Mouse (Mus musculus) CH12.LX (cell line): ENCODE results near the gene Ablim1. TPM values are rescaled to one million over a fixed set of nuclear protein-coding genes. Genes with fewer than 3 reads are reported as not detected.

Experiments
- DNase-seq: peaks from one replicate; pipeline ENCODE4 v3.0.0-alpha.2; 2013; ENCODE audit errors: extremely low read depth
- H3K27ac ChIP-seq: 2 replicates; pipeline ENCODE4 v1.5.1; 2012; ENCODE audit warnings: low read depth, mild to moderate bottlenecking, control low read depth, moderate library complexity; ENCODE audit not compliant: insufficient read depth
- H3K27me3 ChIP-seq: replicated peaks from 2 replicates; pipeline ENCODE3; 2012; ENCODE audit warnings: inconsistent platforms
- H3K36me3 ChIP-seq, 2 experiments: replicated peaks in 1 of 2; 2 replicates each; pipeline versions ENCODE3 to v1.6.1; 2012; ENCODE audit warnings: inconsistent platforms in 1 of 2, low read length in 1 of 2, mild to moderate bottlenecking in 1 of 2, mixed read lengths in 1 of 2, moderate library complexity in 1 of 2; ENCODE audit not compliant: control insufficient read depth in 1 of 2, insufficient read depth in 1 of 2
- H3K4me1 ChIP-seq, 2 experiments: 2 replicates each; pipeline ENCODE4 v1.6.1; 2012; ENCODE audit warnings: inconsistent platforms in 1 of 2, moderate library complexity in 1 of 2; ENCODE audit not compliant: insufficient read depth in 2 of 2, control insufficient read depth in 1 of 2
- H3K4me2 ChIP-seq: 2 replicates; pipeline ENCODE4 v1.6.1; 2012; ENCODE audit warnings: low read depth, mild to moderate bottlenecking, control low read depth; ENCODE audit not compliant: poor library complexity, insufficient read depth, severe bottlenecking
- H3K4me3 ChIP-seq, 3 experiments: fragments of 150-350 bp in 1 of 3; sonication (generic) in 1 of 3; replicated peaks in 1 of 3; 2 replicates each; pipeline versions ENCODE3 to v1.5.1; 2011 to 2012; ENCODE audit warnings: low read depth in 2 of 3, low read length in 2 of 3, mild to moderate bottlenecking in 2 of 3, moderate library complexity in 2 of 3, control low read depth in 1 of 3, improper control_type of control experiment in 1 of 3, inconsistent platforms in 1 of 3, mixed read lengths in 1 of 3; ENCODE audit not compliant: poor library complexity in 1 of 3
- H3K79me2 ChIP-seq: replicated peaks from 2 replicates; pipeline ENCODE4 v1.6.1; 2012; ENCODE audit warnings: mild to moderate bottlenecking, moderate library complexity; ENCODE audit not compliant: control insufficient read depth, poor library complexity, insufficient read depth, severe bottlenecking; ENCODE audit errors: extremely low read depth
- H3K9ac ChIP-seq: 2 replicates; pipeline ENCODE4 v1.6.1; 2012; ENCODE audit warnings: low read depth, mild to moderate bottlenecking, control low read depth, moderate library complexity; ENCODE audit not compliant: insufficient read depth
- H3K9me3 ChIP-seq: replicated peaks from 2 replicates; pipeline ENCODE3; 2012; ENCODE audit warnings: low read length, inconsistent platforms, mixed read lengths
- CHD1 ChIP-seq: IDR thresholded peaks from 2 replicates; pipeline ENCODE4 v1.6.1; 2012; ENCODE audit warnings: low read depth, low read length, improper control_type of control experiment, inconsistent platforms
- E2F4 ChIP-seq: IDR thresholded peaks from 2 replicates; pipeline ENCODE4 v1.6.1; 2011; ENCODE audit warnings: low read depth, low read length, improper control_type of control experiment; ENCODE audit not compliant: insufficient replicate concordance
- EP300 ChIP-seq: IDR thresholded peaks from 2 replicates; pipeline ENCODE4 v1.6.1; 2011; ENCODE audit warnings: low read length, improper control_type of control experiment
- ETS1 ChIP-seq: conservative IDR thresholded peaks from 2 replicates; pipeline ENCODE4 v1.6.1; 2012; ENCODE audit warnings: low read depth, mild to moderate bottlenecking, inconsistent platforms, low read length, improper control_type of control experiment, moderate library complexity
- GABPA ChIP-seq: IDR thresholded peaks from 2 replicates; pipeline ENCODE4 v1.6.1; 2012; ENCODE audit warnings: low read depth, low read length, improper control_type of control experiment, inconsistent platforms; ENCODE audit not compliant: insufficient replicate concordance
- IRF4 ChIP-seq: IDR thresholded peaks from 2 replicates; pipeline ENCODE4 v1.6.1; 2014; ENCODE audit warnings: low read depth, mild to moderate bottlenecking, inconsistent platforms, low read length, improper control_type of control experiment
- JUN ChIP-seq: IDR thresholded peaks from 2 replicates; pipeline ENCODE4 v1.6.1; 2011; ENCODE audit warnings: low read depth, mild to moderate bottlenecking, low read length, improper control_type of control experiment, moderate library complexity; ENCODE audit not compliant: insufficient read depth
- KAT2A ChIP-seq: IDR thresholded peaks from 2 replicates; pipeline ENCODE4 v1.6.1; 2012; ENCODE audit warnings: low read length, improper control_type of control experiment, inconsistent platforms; ENCODE audit not compliant: insufficient replicate concordance
- MAX ChIP-seq: IDR thresholded peaks from 2 replicates; pipeline ENCODE4 v1.6.1; 2011; ENCODE audit warnings: low read length, improper control_type of control experiment
- MYC ChIP-seq: IDR thresholded peaks from 2 replicates; pipeline ENCODE4 v1.6.1; 2011; ENCODE audit warnings: low read depth, mild to moderate bottlenecking, improper control_type of control experiment, low read length
- NELFE ChIP-seq: IDR thresholded peaks from 2 replicates; pipeline ENCODE4 v1.6.1; 2011; ENCODE audit warnings: low read depth, low read length, improper control_type of control experiment
- NRF1 ChIP-seq: IDR thresholded peaks from 2 replicates; pipeline ENCODE4 v1.6.1; 2014; ENCODE audit warnings: low read depth, mild to moderate bottlenecking, inconsistent platforms, low read length, improper control_type of control experiment, moderate library complexity
- PAX5 ChIP-seq: IDR thresholded peaks from 2 replicates; pipeline ENCODE4 v1.6.1; 2012; ENCODE audit warnings: low read length, inconsistent platforms, mixed read lengths
- POLR2A ChIP-seq: IDR thresholded peaks from 2 replicates; pipeline ENCODE4 v1.6.1; 2011; ENCODE audit warnings: low read depth, mild to moderate bottlenecking, improper control_type of control experiment, low read length
- RAD21 ChIP-seq: IDR thresholded peaks from 2 replicates; pipeline ENCODE4 v1.6.1; 2011; ENCODE audit warnings: low read depth, mild to moderate bottlenecking, low read length, improper control_type of control experiment, moderate library complexity
- RCOR1 ChIP-seq: conservative IDR thresholded peaks from 2 replicates; pipeline ENCODE4 v1.6.1; 2012; ENCODE audit warnings: low read depth, mild to moderate bottlenecking, inconsistent platforms, low read length, improper control_type of control experiment
- SIN3A ChIP-seq: IDR thresholded peaks from 2 replicates; pipeline ENCODE4 v1.6.1; 2012; ENCODE audit warnings: low read length, improper control_type of control experiment, inconsistent platforms
- UBTF ChIP-seq: IDR thresholded peaks from 2 replicates; pipeline ENCODE4 v1.6.1; 2012; ENCODE audit warnings: low read depth, mild to moderate bottlenecking, inconsistent platforms, low read length, improper control_type of control experiment, moderate library complexity
- USF2 ChIP-seq: conservative IDR thresholded peaks from 2 replicates; pipeline ENCODE4 v1.6.1; 2011; ENCODE audit warnings: low read depth, low read length, improper control_type of control experiment
- dilution Hi-C: fragments of 300-500 bp; cut with MboI; formaldehyde crosslinking; loops from 2 replicates; pipeline ENCODE4 v1.14.3; 2020; ENCODE audit warnings: low sequenced_read_pairs; ENCODE audit not compliant: extremely low pct_unique_long_range_greater_than_20kb, extremely low pct_ligation_motif_present
- in situ Hi-C: fragments of 300-500 bp; cut with MboI; formaldehyde crosslinking; loops from 3 replicates; pipeline ENCODE4 v1.14.3; 2019; ENCODE audit warnings: low sequenced_read_pairs, low pct_ligation_motif_present, low pct_unique_long_range_greater_than_20kb, mixed read lengths
- polyA plus RNA-seq: library from polyadenylated mRNA; unstranded; fragments of >175 nt; gene quantifications from 2 replicates; pipeline ENCODE4 v1.2.1, GENCODE M21; 2012; ENCODE audit warnings: low read depth; ENCODE audit not compliant: insufficient read length
- total RNA-seq, 2 experiments: library from RNA; depleted of rRNA; stranded (reverse); fragments of 300-350 nt in 1 of 2; fragments of >200 nt in 1 of 2; gene quantifications; 2 replicates each; pipeline ENCODE4 v1.2.3; 2012 to 2014

Ablim1 gene
- total and polyA plus RNA-seq, 3 experiments = 0.85 to 2.4 (median 2.0) TPM

- dilution Hi-C loops = no loop called here
- Histone ChIP-seq H3K36me3 (no peaks in the 10 kb centered on the region), H3K4me3 (peak overlapping the region in 1 of 3 experiments; percentile 29), H3K9me3 (no peaks in the 10 kb centered on the region), H3K27me3 (no peaks in the 10 kb centered on the region), H3K79me2 (no peaks in the 10 kb centered on the region), H3K9ac (no peak overlapping the region), H3K27ac (no peak overlapping the region)
- DNase-seq = no peak
- no peak for TF ChIP-seq RAD21
- no peak for TF ChIP-seq NRF1
- no peak for TF ChIP-seq NELFE
- TF ChIP-seq MAX = no peak
- TF ChIP-seq RCOR1 = no peak
- TF ChIP-seq KAT2A = no peak
- no peak for TF ChIP-seq E2F4
- no peak for TF ChIP-seq CHD1
- TF ChIP-seq, all 38 proteins: peak for 0
- no peak overlapping the region for H3K4me2 ChIP-seq
- in situ Hi-C loops = no loop called here
- H3K4me1 ChIP-seq = peaks cover 0 to 3% of the 10 kb centered on the region in 2 experiments; a peak in 1 of 4 replicates
These were observed 134.4 kb downstream of the Ablim1 start for GRCm38 (mm10) chr19:57180333-57180732.

GRCm38 (mm10) chr19:57179269-57179668, 135.4 kb downstream of the Ablim1 start:
- H3K27ac ChIP-seq = no peak overlapping the region
- H3K79me2 ChIP-seq = no peaks in the 10 kb centered on the region
- no peak overlapping the region for H3K4me3 ChIP-seq
- H3K9ac ChIP-seq = no peak overlapping the region
- H3K4me1 ChIP-seq = peaks cover 0 to 3% of the 10 kb centered on the region in 2 experiments; a peak in 1 of 4 replicates
- DNase-seq = no peak
- no peaks in the 10 kb centered on the region for H3K36me3 ChIP-seq
- dilution Hi-C loops (no loop called here), in situ Hi-C loops (no loop called here)
- no peaks in the 10 kb centered on the region for H3K27me3 ChIP-seq
- no peaks in the 10 kb centered on the region for H3K9me3 ChIP-seq
- no peak overlapping the region for H3K4me2 ChIP-seq
- TF ChIP-seq EP300 (no peak), SIN3A (no peak), POLR2A (no peak), RAD21 (no peak), ETS1 (no peak)

- Histone ChIP-seq H3K27ac (no peak overlapping the region), H3K9ac (no peak overlapping the region), H3K79me2 (no peaks in the 10 kb centered on the region), H3K27me3 (no peaks in the 10 kb centered on the region), H3K36me3 (no peaks in the 10 kb centered on the region), H3K9me3 (no peaks in the 10 kb centered on the region), H3K4me2 (no peak overlapping the region), H3K4me3 (no peak overlapping the region), H3K4me1 (peaks cover 0 to 3% of the 10 kb centered on the region in 2 experiments; a peak in 1 of 4 replicates)
- TF ChIP-seq USF2 (no peak), MYC (no peak), EP300 (no peak), PAX5 (no peak), UBTF (no peak), JUN (no peak), RAD21 (no peak), IRF4 (no peak), GABPA (no peak), POLR2A (no peak), MAX (no peak)
- dilution Hi-C loops = no loop called here
- in situ Hi-C loops = no loop called here
- DNase-seq = no peak
These were observed 137.4 kb downstream of the Ablim1 start for GRCm38 (mm10) chr19:57177334-57177733.
